Mouse (Mus musculus) liver, embryonic 13.5 days (tissue): ENCODE measurements at regions not wholly inside any gene's neighbourhood (a gene's known extent, or its start where the extent isn't known, plus 50 kb on each side); places are given as distances from the start of the nearest gene placed in this dataset.

ENCODE experiments used
- ATAC-seq: fragments of 200-750 bp; cut with Nextera tagmentation; 2 replicates; pipeline ENCODE4 v1.8.0; 2017; ENCODE audit warnings: low read depth, mild to moderate bottlenecking, moderate number of reproducible peaks, moderate library complexity
- DNase-seq: peaks from one replicate; pipeline ENCODE4 v3.0.0; 2022
- H3K27ac ChIP-seq: fragments of 300-500 bp; sonication (generic); 2 replicates; pipeline ENCODE4 v1.5.1; 2015; ENCODE audit warnings: moderate library complexity, mild to moderate bottlenecking, inconsistent platforms
- H3K27me3 ChIP-seq: fragments of 300-500 bp; sonication (generic); 2 replicates; pipeline ENCODE4 v1.6.1; 2015; ENCODE audit warnings: mild to moderate bottlenecking, inconsistent platforms
- H3K36me3 ChIP-seq: fragments of 300-500 bp; sonication (generic); 2 replicates; pipeline ENCODE4 v1.6.1; 2015; ENCODE audit warnings: mild to moderate bottlenecking, inconsistent platforms
- H3K4me1 ChIP-seq: fragments of 300-500 bp; sonication (generic); replicated peaks from 2 replicates; pipeline ENCODE4 v1.6.1; 2015; ENCODE audit warnings: inconsistent platforms
- H3K4me2 ChIP-seq: fragments of 300-500 bp; sonication (generic); 2 replicates; pipeline ENCODE4 v1.6.1; 2015; ENCODE audit warnings: inconsistent platforms, mild to moderate bottlenecking, moderate library complexity
- H3K4me3 ChIP-seq: fragments of 300-500 bp; sonication (generic); replicated peaks from 2 replicates; pipeline ENCODE4 v1.5.1; 2015; ENCODE audit warnings: mild to moderate bottlenecking, inconsistent platforms
- H3K9ac ChIP-seq: fragments of 300-500 bp; sonication (generic); 2 replicates; pipeline ENCODE4 v1.6.1; 2015; ENCODE audit warnings: mild to moderate bottlenecking, inconsistent platforms
- H3K9me3 ChIP-seq: fragments of 300-500 bp; sonication (generic); replicated peaks from 2 replicates; pipeline ENCODE4 v1.6.1; 2016; ENCODE audit warnings: inconsistent platforms
- WGBS: fragments of 180-500 bp; shearing (Covaris S2); methylation state at CpG from one replicate; pipeline ENCODE4 v1.1.7; 2015; ENCODE audit not compliant: insufficient replicate concordance; 5-methylcytosine and 5-hydroxymethylcytosine counted together

DNA sequence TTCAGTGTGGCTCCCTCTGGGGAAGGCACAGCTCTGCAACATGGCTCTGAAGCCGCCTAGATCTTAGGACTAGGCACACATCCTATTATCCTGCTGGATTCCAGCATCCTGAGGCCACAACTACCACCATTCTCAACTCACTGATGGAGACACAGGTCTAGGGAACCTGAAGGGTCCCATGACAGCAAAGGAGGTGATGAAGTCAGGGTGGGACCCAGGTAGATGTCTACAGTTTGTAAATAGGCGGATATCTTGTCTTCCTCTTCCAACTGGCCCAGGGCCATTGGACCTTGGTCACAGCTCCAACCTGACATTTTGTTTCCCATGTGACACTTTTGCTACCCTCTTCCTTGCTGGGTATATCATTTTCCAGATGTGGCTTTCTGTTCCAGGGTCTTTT lies 106.4 kb downstream of the Vapb start:
- H3K27me3 ChIP-seq, result no peaks in the 10 kb centered on the region
- WGBS, result 53% methylated on average over 2 of the region's 2 CpGs
- DNase-seq (no peak), ATAC-seq (no peak)
- H3K4me3 ChIP-seq, result no peak overlapping the region
- no peak overlapping the region for H3K27ac ChIP-seq
- no peaks in the 10 kb centered on the region for H3K4me1 ChIP-seq
- H3K4me2 ChIP-seq, result no peak overlapping the region
- no peak overlapping the region for H3K9ac ChIP-seq
- no peaks in the 10 kb centered on the region for H3K9me3 ChIP-seq
- H3K36me3 ChIP-seq, result no peaks in the 10 kb centered on the region

DNA sequence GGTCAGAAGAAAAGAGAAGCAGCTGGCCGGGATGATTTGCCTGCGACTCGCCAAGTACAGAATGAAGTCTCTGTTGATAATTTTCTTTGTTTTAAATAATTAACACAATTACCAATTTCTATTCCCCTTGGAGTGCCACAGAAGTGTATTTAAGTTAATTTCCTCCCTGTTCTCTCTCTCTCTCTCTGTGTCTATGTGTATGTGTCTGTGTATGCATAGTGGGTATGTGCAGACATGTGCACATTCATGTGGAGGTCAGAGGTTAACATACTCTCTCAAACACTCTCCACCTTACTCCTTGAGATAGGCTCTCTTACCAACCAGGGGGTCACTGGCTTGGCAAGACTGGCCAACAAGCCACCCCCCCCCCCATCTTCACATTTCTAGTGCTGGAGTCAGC lies 107.2 kb downstream of the Vapb start:
- H3K27ac ChIP-seq, result no peak overlapping the region
- no peak overlapping the region for H3K4me3 ChIP-seq
- ATAC-seq (no peak), DNase-seq (no peak)
- H3K36me3 ChIP-seq, result no peaks in the 10 kb centered on the region
- WGBS, result 82% methylated on average over 3 of the region's 3 CpGs
- H3K9me3 ChIP-seq, result no peaks in the 10 kb centered on the region
- H3K4me2 ChIP-seq, result no peak overlapping the region
- H3K9ac ChIP-seq, result no peak overlapping the region
- H3K27me3 ChIP-seq, result no peaks in the 10 kb centered on the region
- H3K4me1 ChIP-seq, result no peaks in the 10 kb centered on the region

DNA sequence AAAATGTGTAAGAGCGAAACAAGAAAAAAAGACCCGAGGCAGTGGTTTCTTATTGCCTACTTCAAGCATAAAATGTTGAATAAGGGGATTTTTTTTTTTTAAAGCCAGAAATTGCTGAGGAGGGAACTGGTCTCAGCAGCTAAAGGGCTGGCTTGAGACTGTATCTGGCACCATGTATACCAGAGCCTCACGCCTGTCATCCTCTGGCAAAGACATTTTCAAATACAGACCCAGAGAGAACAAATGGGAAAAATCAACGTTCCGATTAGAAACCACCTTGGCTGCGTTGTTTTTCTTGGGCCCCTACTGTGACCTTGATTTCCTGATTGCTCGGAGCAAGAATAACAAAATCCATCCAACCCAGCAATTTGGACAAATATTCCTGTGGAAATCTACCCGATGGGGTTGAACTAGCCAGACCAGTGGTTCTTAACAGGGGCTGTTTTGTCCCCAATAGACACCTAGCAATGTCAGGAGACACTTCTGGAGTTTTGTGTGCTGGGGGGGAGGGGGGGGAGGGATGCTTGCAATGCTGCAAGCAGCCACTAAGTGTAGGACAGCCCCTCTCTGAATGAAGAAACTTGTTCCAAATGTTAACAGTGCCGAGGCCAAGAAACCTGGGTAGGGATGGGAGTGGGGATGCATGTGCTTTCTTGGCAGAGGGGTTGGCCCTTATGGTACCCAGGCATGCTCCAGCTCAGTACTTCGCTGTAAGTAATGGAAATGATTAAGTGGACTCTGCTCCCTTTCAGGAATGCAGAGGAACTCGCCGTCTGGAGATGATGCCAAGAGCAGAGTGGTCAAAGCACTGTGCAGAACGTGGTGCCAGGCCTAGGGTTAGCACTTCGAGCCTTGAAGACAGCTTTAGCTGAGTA lies 108.1 kb downstream of the Vapb start:
- Histone ChIP-seq H3K9me3 (no peaks in the 10 kb centered on the region), H3K4me2 (no peak overlapping the region), H3K27me3 (no peaks in the 10 kb centered on the region), H3K4me1 (no peaks in the 10 kb centered on the region), H3K36me3 (no peaks in the 10 kb centered on the region), H3K9ac (no peak overlapping the region), H3K27ac (no peak overlapping the region), H3K4me3 (no peak overlapping the region)
- no peak for DNase-seq
- 59% methylated on average over 14 of the region's 14 CpGs for WGBS
- ATAC-seq, result no peak

DNA sequence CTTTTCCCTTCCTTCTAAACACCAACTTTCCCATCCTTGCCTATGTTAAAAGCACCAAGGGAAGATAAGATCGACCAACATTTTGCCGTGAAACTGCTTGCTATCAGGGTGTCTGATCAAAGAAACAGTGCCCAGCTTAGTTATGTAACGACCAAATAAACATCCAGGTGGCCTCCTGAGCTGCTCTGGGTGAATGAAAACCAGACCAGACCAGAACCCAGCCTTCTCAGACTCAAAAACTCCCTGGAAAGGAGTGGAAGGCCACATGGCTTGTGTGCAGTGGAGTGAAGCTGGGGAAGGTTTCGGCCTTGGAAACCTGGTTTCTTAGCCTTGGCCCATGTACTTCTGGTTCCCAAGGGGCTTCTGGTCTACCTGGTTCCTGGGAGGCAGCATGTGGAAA lies 113.7 kb downstream of the Vapb start:
- no peak for DNase-seq

DNA sequence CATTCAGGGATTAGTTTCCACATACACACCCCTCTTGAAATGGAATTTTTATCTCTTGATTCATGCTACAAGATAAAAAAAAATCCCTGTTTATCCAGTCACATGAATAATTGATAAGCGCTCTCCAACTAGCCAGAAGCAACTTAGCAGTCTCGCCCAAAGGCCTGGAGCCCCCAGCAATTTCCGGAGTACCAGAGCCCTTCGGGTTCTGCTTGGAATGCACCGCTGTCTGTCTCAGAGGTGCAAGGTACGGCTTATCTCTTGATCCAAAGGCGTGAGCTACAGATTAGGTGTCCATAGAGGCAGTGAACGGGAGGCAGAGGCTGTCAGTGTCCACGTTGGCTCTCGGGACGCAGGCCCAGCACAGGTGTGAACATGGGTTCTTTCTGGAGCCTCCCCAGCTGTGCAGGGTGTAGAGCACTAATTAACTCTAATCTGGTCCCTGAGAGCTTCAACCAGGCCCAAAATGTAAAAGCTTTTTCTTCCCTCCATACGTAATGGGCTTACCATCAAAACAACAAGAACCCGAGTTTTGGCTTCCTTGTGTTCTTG lies 116.9 kb downstream of the Vapb start:
- H3K27me3 ChIP-seq, result no peaks in the 10 kb centered on the region
- no peak overlapping the region for H3K4me3 ChIP-seq
- DNase-seq (no peak), ATAC-seq (no peak)
- no peak overlapping the region for H3K4me2 ChIP-seq
- 59% methylated on average over 13 of the region's 13 CpGs for WGBS
- no peaks in the 10 kb centered on the region for H3K36me3 ChIP-seq
- no peaks in the 10 kb centered on the region for H3K4me1 ChIP-seq
- no peaks in the 10 kb centered on the region for H3K9me3 ChIP-seq
- no peak overlapping the region for H3K27ac ChIP-seq
- no peak overlapping the region for H3K9ac ChIP-seq

More for the DNA sequence above, 113.7 kb downstream of the Vapb start:
- no peak overlapping the region for H3K4me3 ChIP-seq
- no peak for ATAC-seq
- no peaks in the 10 kb centered on the region for H3K4me1 ChIP-seq
- no peaks in the 10 kb centered on the region for H3K27me3 ChIP-seq
- 32% methylated on average over 4 of the region's 4 CpGs for WGBS
- H3K9me3 ChIP-seq, result no peaks in the 10 kb centered on the region
- H3K4me2 ChIP-seq, result no peak overlapping the region
- no peak overlapping the region for H3K9ac ChIP-seq
- no peak overlapping the region for H3K27ac ChIP-seq
- H3K36me3 ChIP-seq, result no peaks in the 10 kb centered on the region

DNA sequence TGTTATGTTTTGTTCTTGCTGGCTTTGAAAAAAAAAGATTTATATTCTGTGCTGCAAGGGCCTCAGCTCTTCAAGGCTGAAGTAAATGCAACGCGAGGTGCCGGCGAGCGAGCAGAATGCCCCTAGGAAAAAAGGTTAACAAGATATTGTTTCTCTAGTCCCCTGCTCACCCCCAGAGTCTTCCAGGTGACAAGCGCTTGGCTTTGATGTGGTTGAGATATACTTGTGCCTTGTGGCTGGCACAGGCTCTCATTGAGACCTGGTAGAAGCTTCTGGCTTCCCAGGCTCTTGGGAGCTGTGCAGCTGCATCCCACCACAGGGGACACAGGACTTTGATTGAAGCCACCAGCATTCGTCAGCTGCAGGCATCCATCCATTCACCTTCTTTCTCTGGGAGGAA lies 117.5 kb downstream of the Vapb start:
- DNase-seq (no peak), ATAC-seq (no peak)
- H3K9me3 ChIP-seq, result no peaks in the 10 kb centered on the region
- H3K27me3 ChIP-seq, result no peaks in the 10 kb centered on the region
- H3K36me3 ChIP-seq, result no peaks in the 10 kb centered on the region
- 72% methylated on average over 7 of the region's 7 CpGs for WGBS
- no peaks in the 10 kb centered on the region for H3K4me1 ChIP-seq
- no peak overlapping the region for H3K4me2 ChIP-seq
- H3K4me3 ChIP-seq, result no peak overlapping the region
- no peak overlapping the region for H3K27ac ChIP-seq
- no peak overlapping the region for H3K9ac ChIP-seq

DNA sequence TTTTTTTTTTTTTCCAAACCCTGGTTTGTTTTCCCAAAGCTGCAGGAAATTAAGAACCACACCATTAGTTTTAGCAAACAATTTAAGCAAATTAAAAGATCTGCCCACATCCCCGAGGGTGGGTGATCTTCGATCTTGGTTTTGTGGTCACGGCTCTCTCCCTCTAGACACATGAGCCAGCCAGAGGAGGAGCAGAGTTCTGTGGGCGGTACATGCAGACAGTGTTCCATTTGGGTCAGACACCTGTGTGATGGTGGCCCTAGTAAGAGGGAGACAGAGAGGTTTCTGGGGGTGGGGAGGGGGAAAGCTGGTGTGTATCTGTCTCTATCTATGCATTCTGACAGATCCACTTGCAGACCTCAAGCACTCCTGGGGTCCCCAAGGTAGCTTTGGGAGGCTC lies 118.0 kb downstream of the Vapb start:
- Histone ChIP-seq H3K4me1 (no peaks in the 10 kb centered on the region), H3K9ac (no peak overlapping the region), H3K27ac (no peak overlapping the region), H3K9me3 (no peaks in the 10 kb centered on the region), H3K4me2 (no peak overlapping the region), H3K36me3 (no peaks in the 10 kb centered on the region), H3K27me3 (no peaks in the 10 kb centered on the region), H3K4me3 (no peak overlapping the region)
- DNase-seq (no peak), ATAC-seq (no peak)
- WGBS, result 46% methylated on average over 4 of the region's 4 CpGs

DNA sequence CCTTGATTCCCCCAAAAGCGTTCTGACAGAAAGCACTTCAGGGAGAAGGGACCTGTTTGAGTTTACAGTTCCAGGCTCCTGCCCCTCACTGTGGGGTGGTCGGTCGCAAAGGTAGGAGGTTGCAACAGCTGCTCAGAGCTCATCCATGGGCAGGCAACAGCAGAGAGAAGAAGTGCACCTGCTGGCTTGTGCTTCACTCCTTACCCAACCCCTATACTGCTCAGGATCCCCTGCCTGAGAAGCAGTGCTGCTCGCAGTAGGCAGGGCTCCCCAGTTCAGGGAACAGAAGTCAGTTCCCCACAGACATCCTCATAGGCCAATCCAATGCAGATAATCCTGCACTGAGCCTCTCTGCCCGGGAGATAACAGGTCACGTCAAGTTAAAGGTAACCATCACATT lies 119.7 kb downstream of the Vapb start:
- no peak overlapping the region for H3K27ac ChIP-seq
- H3K4me3 ChIP-seq, result no peak overlapping the region
- ATAC-seq, result no peak
- H3K4me2 ChIP-seq, result no peak overlapping the region
- no peak for DNase-seq
- no peaks in the 10 kb centered on the region for H3K27me3 ChIP-seq
- H3K9ac ChIP-seq, result no peak overlapping the region
- no peaks in the 10 kb centered on the region for H3K4me1 ChIP-seq
- 57% methylated on average over 6 of the region's 6 CpGs for WGBS
- H3K9me3 ChIP-seq, result no peaks in the 10 kb centered on the region
- H3K36me3 ChIP-seq, result no peaks in the 10 kb centered on the region

DNA sequence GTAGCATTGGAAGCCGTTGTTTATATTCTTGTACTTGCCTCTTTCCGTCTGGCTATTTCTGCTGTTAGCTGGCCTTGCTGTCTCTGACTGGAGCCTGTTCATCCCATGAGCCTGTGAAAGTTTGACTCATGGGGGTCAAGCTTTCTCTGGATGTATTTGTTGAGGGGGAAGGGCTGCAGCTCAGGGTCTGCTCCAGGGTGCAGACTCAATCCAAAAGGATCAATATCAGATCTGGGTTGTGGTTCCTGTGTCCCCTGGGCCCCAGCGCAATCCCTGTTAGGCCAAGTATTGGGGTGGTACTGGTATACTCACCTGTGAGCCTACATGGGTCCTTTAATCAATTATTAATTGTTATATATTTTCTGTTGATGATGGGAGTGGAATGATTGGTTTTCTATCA lies 135.7 kb downstream of the Vapb start:
- H3K36me3 ChIP-seq, result no peaks in the 10 kb centered on the region
- no peak overlapping the region for H3K27ac ChIP-seq
- 63% methylated on average over 3 of the region's 3 CpGs for WGBS
- H3K4me1 ChIP-seq, result no peaks in the 10 kb centered on the region
- H3K9me3 ChIP-seq, result no peaks in the 10 kb centered on the region
- no peaks in the 10 kb centered on the region for H3K27me3 ChIP-seq
- ATAC-seq (peak; percentile 36; the same call in 1 of the 2 replicates), DNase-seq (no peak)
- no peak overlapping the region for H3K4me2 ChIP-seq
- no peak overlapping the region for H3K9ac ChIP-seq
- H3K4me3 ChIP-seq, result no peak overlapping the region
